Comparison of ENCODE assay signal across 9 mouse cellular contexts in genomic region chr11:68399548-68400020, GRCm38 (mm10). TPM values are rescaled to one million over a fixed set of nuclear protein-coding genes. Genes with fewer than 3 reads are reported as not detected.
DNase-seq lines count a peak whose midpoint lies in the region; ATAC-seq and TF ChIP-seq lines count a peak whose summit lies in the region.
"Had no signal": no experiment of that assay in that cellular context is flagged by ENCODE, and none has a peak within 500 bp of the region (broad histone marks: within the 10 kb centered on the region; RNA-seq: fewer than 3 reads in every experiment).

No protein-coding gene starts in this region.

- H3K4me3 ChIP-seq in kidney, embryonic 14.5 days (ENCODE audit: low read length) = peak overlapping the region; percentile 48
- peak overlapping the region; percentile 59 for H3K4me3 ChIP-seq in heart, embryonic 12.5 days
- H3K4me3 ChIP-seq in neural tube, embryonic 12.5 days = peak overlapping the region; percentile 47

- H3K36me3 ChIP-seq in kidney, embryonic 14.5 days (ENCODE audit: control insufficient read depth, insufficient read depth, low read length) = no peaks in the 10 kb centered on the region
- H3K36me3 ChIP-seq in heart, embryonic 12.5 days = no peaks in the 10 kb centered on the region
- no peaks in the 10 kb centered on the region for H3K36me3 ChIP-seq in neural tube, embryonic 12.5 days

- TF ChIP-seq POLR2A in brain, embryonic 14.5 days (IDR thresholded peaks at IDR 0.05; ENCODE audit: borderline replicate concordance, extremely low read depth, insufficient read depth, insufficient read length, poor library complexity, severe bottlenecking) = 0 out of 2 replicates have a peak, but pooled peaks have one; percentile 9

- H3K4me2 ChIP-seq in kidney, embryonic 14.5 days (replicated peaks; ENCODE audit: low read depth, low read length) = peak overlapping the region; percentile 98
- H3K4me2 ChIP-seq in heart, embryonic 12.5 days = peak overlapping the region; percentile 95
- peak overlapping the region; percentile 91 for H3K4me2 ChIP-seq in neural tube, embryonic 12.5 days (replicated peaks)

- WGBS in kidney, embryonic 14.5 days = 1% methylated on average over 46 of the region's 47 CpGs
- WGBS in heart, embryonic 12.5 days = under 1% methylated on average over 47 of the region's 47 CpGs
- WGBS in neural tube, embryonic 12.5 days = under 1% methylated on average over 42 of the region's 47 CpGs

- H3K27ac ChIP-seq in kidney, embryonic 14.5 days (ENCODE audit: low read depth, low read length) = no peak overlapping the region
- peak overlapping the region; percentile 61; the same call in 1 of the 2 replicates for H3K27ac ChIP-seq in heart, embryonic 12.5 days (ENCODE audit: poor library complexity, severe bottlenecking)
- H3K27ac ChIP-seq in neural tube, embryonic 12.5 days = peak overlapping the region; percentile 23; the same call in 1 of the 2 replicates

- no peaks in the 10 kb centered on the region for H3K9me3 ChIP-seq in kidney, embryonic 14.5 days (ENCODE audit: control insufficient read depth, low read length)
- no peaks in the 10 kb centered on the region for H3K9me3 ChIP-seq in heart, embryonic 12.5 days (replicated peaks)
- no peaks in the 10 kb centered on the region for H3K9me3 ChIP-seq in neural tube, embryonic 12.5 days

- peak overlapping the region; percentile 51; the same call in 1 of the 2 replicates for H3K9ac ChIP-seq in kidney, embryonic 14.5 days (ENCODE audit: low read depth, low read length)
- peak overlapping the region; percentile 69 for H3K9ac ChIP-seq in heart, embryonic 12.5 days
- peak overlapping the region; percentile 64 for H3K9ac ChIP-seq in neural tube, embryonic 12.5 days

- DNase-seq in kidney, adult 11 months = no peak
- DNase-seq in brain, embryonic 14.5 days (ENCODE audit: low read depth) = peak; percentile 95
- DNase-seq in kidney, postnatal 4 days = peak; percentile 28 to 43
- DNase-seq in adrenal gland, postnatal 14 days = no peak
- DNase-seq in thymus, postnatal 36 days = no peak

- H3K27me3 ChIP-seq in kidney, embryonic 14.5 days (ENCODE audit: control insufficient read depth, insufficient read depth, low read length) = peaks cover 73% of the 10 kb centered on the region
- H3K27me3 ChIP-seq in heart, embryonic 12.5 days (replicated peaks) = peaks cover 87% of the 10 kb centered on the region
- peaks cover 47% of the 10 kb centered on the region for H3K27me3 ChIP-seq in neural tube, embryonic 12.5 days (replicated peaks)

- TF ChIP-seq CTCF in brain, embryonic 14.5 days (IDR thresholded peaks at IDR 0.05; ENCODE audit: borderline replicate concordance, extremely low read depth, insufficient read depth, insufficient read length) = no peak

- peaks cover 8% of the 10 kb centered on the region for H3K4me1 ChIP-seq in kidney, embryonic 14.5 days (ENCODE audit: control insufficient read depth, insufficient read depth, low read length)
- H3K4me1 ChIP-seq in heart, embryonic 12.5 days (replicated peaks) = peaks cover 29% of the 10 kb centered on the region
- peaks cover 24% of the 10 kb centered on the region for H3K4me1 ChIP-seq in neural tube, embryonic 12.5 days

- peak; percentile 48; the same call in 1 of the 2 replicates for ATAC-seq in kidney, embryonic 14.5 days (ENCODE audit: low FRiP score, low TSS enrichment)
- ATAC-seq in heart, embryonic 12.5 days (ENCODE audit: insufficient number of reproducible peaks, low FRiP score) = peak; percentile 54; the same call in 1 of the 2 replicates
- ATAC-seq in neural tube, embryonic 12.5 days (ENCODE audit: low FRiP score, low read depth) = peak; percentile 85

RNA-seq across cellular contexts. Expression of gene Ntn1, which starts 1.0 kb away (rescaled TPM):
- 8.5 and 10.2 TPM in 2 replicates for polyA plus RNA-seq in kidney, embryonic 14.5 days (2014; fragmentation: Nextera tagmentation; extraction: Ambion mirVana)
- polyA plus RNA-seq in brain, embryonic 14.5 days (2012; rRNA removed) = 31.4 and 62.8 TPM in 2 replicates
- polyA plus RNA-seq in heart, embryonic 12.5 days (2016; fragmentation: Nextera tagmentation; extraction: Ambion mirVana) = 38.6 and 41.9 TPM in 2 replicates
- polyA plus RNA-seq in neural tube, embryonic 12.5 days (2016; fragmentation: Nextera tagmentation; extraction: Ambion mirVana) = 48.0 and 48.2 TPM in 2 replicates
- total RNA-seq in adrenal gland, postnatal 14 days (2021) = 7.5 and 8.8 TPM in 2 replicates
- total RNA-seq: hematopoietic stem cell, adult 5-6 weeks had no signal

RNA-seq across cellular contexts. Expression of gene Pik3r5, which starts 32.3 kb away (rescaled TPM):
- 0.41 and 1.5 TPM in 2 replicates for polyA plus RNA-seq in kidney, embryonic 14.5 days (2014; fragmentation: Nextera tagmentation; extraction: Ambion mirVana)
- polyA plus RNA-seq in brain, embryonic 14.5 days (2012; rRNA removed) = 0.32 and 0.74 TPM in 2 replicates
- polyA plus RNA-seq in heart, embryonic 12.5 days (2016; fragmentation: Nextera tagmentation; extraction: Ambion mirVana) = 0.14 and 0.21 TPM in 2 replicates
- polyA plus RNA-seq in neural tube, embryonic 12.5 days (2016; fragmentation: Nextera tagmentation; extraction: Ambion mirVana) = 1.3 TPM in 2 replicates
- 0.67 and 4.2 TPM in 2 replicates for total RNA-seq in adrenal gland, postnatal 14 days (2021)

Comparison
In these comparisons a context has a peak if more than half of its experiments do, and no peak if none do; other contexts are left out.
1. DNase-seq: peak in brain, embryonic 14.5 days (single experiment) and kidney, postnatal 4 days (2 of 2); none in kidney, adult 11 months (single experiment), adrenal gland, postnatal 14 days (single experiment) and thymus, postnatal 36 days (0 of 2).
2. Peak in every context shown above with its lines, with median percentiles within 50 percentile points of each other: ATAC-seq, H3K4me2 ChIP-seq, H3K4me3 ChIP-seq and H3K9ac ChIP-seq.